Mouse (Mus musculus): ENCODE results near the gene Afg3l1.
"Not testable (repeated sequence)": the region's sequence is repeated elsewhere in the genome, so short reads cannot be mapped to it uniquely, and the experiment has no call there.

The Afg3l1 gene

GRCm38 (mm10) chr8:123514781-123515539, 37.3 kb downstream of the Afg3l1 start, which contains the start of gene Dbndd1:
Dbndd1 (minus strand) TSS chr8:123515463.
- DNase-seq (ENCODE audit: low read depth in 2 of 2, low spot score in 2 of 2) = peak in 1 of 2 experiments; percentile 20

GRCm38 (mm10) chr8:123515540-123515897, 37.8 kb downstream of the Afg3l1 start:
- DNase-seq (ENCODE audit: low read depth in 2 of 2, low spot score in 2 of 2) = no peak

- no peak for DNase-seq (ENCODE audit: low read depth in 2 of 2, low spot score in 2 of 2)
These were observed 38.9 kb downstream of the Afg3l1 start for GRCm38 (mm10) chr8:123516596-123516995.

GRCm38 (mm10) chr8:123518172-123518571, 40.5 kb downstream of the Afg3l1 start:
- DNase-seq (ENCODE audit: low read depth in 2 of 2, low spot score in 2 of 2) = no peak

GRCm38 (mm10) chr8:123518667-123519066, 41.0 kb downstream of the Afg3l1 start, which contains the start of gene Gas8:
Gas8 (plus strand) TSS chr8:123518834.
- peak; percentile 57 to 63 for DNase-seq (ENCODE audit: low read depth in 2 of 2, low spot score in 2 of 2)

GRCm38 (mm10) chr8:123520048-123520447, 42.3 kb downstream of the Afg3l1 start:
- DNase-seq (ENCODE audit: low read depth in 2 of 2, low spot score in 2 of 2) = not testable (repeated sequence)

- no peak for DNase-seq (ENCODE audit: low read depth in 2 of 2, low spot score in 2 of 2)
These were observed 50.2 kb downstream of the Afg3l1 start for GRCm38 (mm10) chr8:123527720-123528489.

- DNase-seq (ENCODE audit: low read depth in 2 of 2, low spot score in 2 of 2) = no peak
These were observed 58.7 kb downstream of the Afg3l1 start for GRCm38 (mm10) chr8:123536242-123536989.

- no peak for DNase-seq (ENCODE audit: low read depth in 2 of 2, low spot score in 2 of 2)
These were observed 59.3 kb downstream of the Afg3l1 start for GRCm38 (mm10) chr8:123536990-123537380.

- peak; percentile 57 to 59 for DNase-seq (ENCODE audit: low read depth in 2 of 2, low spot score in 2 of 2)
These were observed 59.9 kb downstream of the Afg3l1 start for GRCm38 (mm10) chr8:123537641-123538040.

Data from CD8-positive naive resting alpha-beta T cell, adult 2 months (primary cell).